In genomic region chr7:35718421-35719178, GRCm38 (mm10) we compare ENCODE assay signal across 14 mouse cellular contexts. TPM values are rescaled to one million over a fixed set of nuclear protein-coding genes. Genes with fewer than 3 reads are reported as not detected.
A peak's percentile ranks its signal among the peaks of the same experiment; 100 is the strongest.
DNase-seq lines count a peak whose midpoint lies in the region; ATAC-seq and TF ChIP-seq lines count a peak whose summit lies in the region.
"Had no signal": no experiment of that assay in that cellular context is flagged by ENCODE, and none has a peak within 500 bp of the region (broad histone marks: within the 10 kb centered on the region; RNA-seq: fewer than 3 reads in every experiment).

No protein-coding gene starts in this region.

- H3K27me3 ChIP-seq in forebrain, embryonic 16.5 days (replicated peaks; ENCODE audit: control insufficient read depth, insufficient read depth, low read length) = no peaks in the 10 kb centered on the region
- H3K27me3 ChIP-seq in forebrain, embryonic 14.5 days (replicated peaks; ENCODE audit: control insufficient read depth, insufficient read depth, low read length) = no peaks in the 10 kb centered on the region
- no peaks in the 10 kb centered on the region for H3K27me3 ChIP-seq in lung, embryonic 14.5 days (ENCODE audit: insufficient read depth, low read length)
- H3K27me3 ChIP-seq: forebrain, embryonic 15.5 days; megakaryocyte, embryonic 14.5 days; neural tube, embryonic 12.5 days had no signal

- H3K9me3 ChIP-seq in forebrain, embryonic 16.5 days (ENCODE audit: control insufficient read depth, low read length) = no peaks in the 10 kb centered on the region
- no peaks in the 10 kb centered on the region for H3K9me3 ChIP-seq in forebrain, embryonic 14.5 days (replicated peaks; ENCODE audit: control insufficient read depth, low read length)
- no peaks in the 10 kb centered on the region for H3K9me3 ChIP-seq in lung, embryonic 14.5 days (ENCODE audit: low read depth, low read length)
- H3K9me3 ChIP-seq: forebrain, embryonic 15.5 days; heart, embryonic 10.5 days; limb, embryonic 10.5 days; neural tube, embryonic 12.5 days had no signal

- peak; percentile 40 for TF ChIP-seq CTCF in lung, embryonic 14.5 days (IDR thresholded peaks at IDR 0.05; ENCODE audit: low read depth)

- H3K4me3 ChIP-seq in forebrain, embryonic 16.5 days (replicated peaks; ENCODE audit: low read length) = no peak overlapping the region
- no peak overlapping the region for H3K4me3 ChIP-seq in forebrain, embryonic 14.5 days (ENCODE audit: low read depth, low read length)
- no peak overlapping the region for H3K4me3 ChIP-seq in lung, embryonic 14.5 days (ENCODE audit: low read depth, low read length)
- H3K4me3 ChIP-seq: forebrain, embryonic 15.5 days; heart, embryonic 10.5 days; limb, embryonic 10.5 days; megakaryocyte, embryonic 14.5 days; neural tube, embryonic 12.5 days had no signal

- no peak overlapping the region for H3K27ac ChIP-seq in forebrain, embryonic 16.5 days (ENCODE audit: low read length)
- H3K27ac ChIP-seq in forebrain, embryonic 14.5 days (ENCODE audit: low read depth, low read length) = no peak overlapping the region
- no peak overlapping the region for H3K27ac ChIP-seq in lung, embryonic 14.5 days (ENCODE audit: low read depth)
- H3K27ac ChIP-seq: forebrain, embryonic 15.5 days; heart, embryonic 10.5 days; limb, embryonic 10.5 days; neural tube, embryonic 12.5 days had no signal

- no peak for DNase-seq in forebrain, embryonic 14.5 days (ENCODE audit: low spot score)
- no peak for DNase-seq in lung, embryonic 14.5 days
- DNase-seq in lung, postnatal 14 days = no peak
- peak; percentile 42 for DNase-seq in ES-CJ7 (ENCODE audit: low read depth, low spot score)
- no peak for DNase-seq in right cerebral cortex, postnatal 4 days
- DNase-seq in frontal cortex, postnatal 10 days (ENCODE audit: low spot score in 2 of 2) = no peak
- DNase-seq: kidney, adult 11 months had no signal

- H3K4me2 ChIP-seq in forebrain, embryonic 16.5 days (ENCODE audit: low read length) = no peak overlapping the region
- H3K4me2 ChIP-seq in forebrain, embryonic 14.5 days (ENCODE audit: low read length) = no peak overlapping the region
- H3K4me2 ChIP-seq in lung, embryonic 14.5 days = no peak overlapping the region
- H3K4me2 ChIP-seq: forebrain, embryonic 15.5 days; neural tube, embryonic 12.5 days had no signal

- WGBS in forebrain, embryonic 16.5 days = 89% methylated on average over 8 of the region's 8 CpGs
- 85% methylated on average over 8 of the region's 8 CpGs for WGBS in forebrain, embryonic 14.5 days
- WGBS in lung, embryonic 14.5 days = 88% methylated on average over 8 of the region's 8 CpGs

- no peaks in the 10 kb centered on the region for H3K4me1 ChIP-seq in forebrain, embryonic 16.5 days (replicated peaks; ENCODE audit: control insufficient read depth, insufficient read depth, low read length)
- no peaks in the 10 kb centered on the region for H3K4me1 ChIP-seq in forebrain, embryonic 14.5 days (ENCODE audit: control insufficient read depth, insufficient read depth, low read length)
- no peaks in the 10 kb centered on the region for H3K4me1 ChIP-seq in lung, embryonic 14.5 days (ENCODE audit: insufficient read depth)
- H3K4me1 ChIP-seq: forebrain, embryonic 15.5 days; heart, embryonic 10.5 days; limb, embryonic 10.5 days; neural tube, embryonic 12.5 days had no signal

- no peak overlapping the region for H3K9ac ChIP-seq in forebrain, embryonic 16.5 days (replicated peaks; ENCODE audit: low read depth, low read length)
- no peak overlapping the region for H3K9ac ChIP-seq in forebrain, embryonic 14.5 days (ENCODE audit: low read length)
- H3K9ac ChIP-seq in lung, embryonic 14.5 days = no peak overlapping the region
- H3K9ac ChIP-seq: forebrain, embryonic 15.5 days; neural tube, embryonic 12.5 days had no signal

- ATAC-seq in forebrain, embryonic 16.5 days = peak; percentile 31; the same call in 1 of the 2 replicates
- no peak for ATAC-seq in forebrain, embryonic 14.5 days
- ATAC-seq in lung, embryonic 14.5 days (ENCODE audit: insufficient read depth) = no peak
- ATAC-seq in inflammation-experienced regulatory T-cells, adult 6 months = peak; percentile 46
- ATAC-seq: forebrain, embryonic 15.5 days had no signal

- peaks cover 13% of the 10 kb centered on the region for H3K36me3 ChIP-seq in forebrain, embryonic 16.5 days (ENCODE audit: control insufficient read depth, insufficient read depth)
- H3K36me3 ChIP-seq in forebrain, embryonic 14.5 days (ENCODE audit: control insufficient read depth, insufficient read depth, low read length) = peaks cover 64% of the 10 kb centered on the region
- H3K36me3 ChIP-seq in lung, embryonic 14.5 days (ENCODE audit: insufficient read depth) = peaks cover 45% of the 10 kb centered on the region

RNA-seq across cellular contexts. Expression of gene Dpy19l3, which starts 35.7 kb away (rescaled TPM):
- 45.0 and 56.0 TPM in 2 replicates for polyA plus RNA-seq in forebrain, embryonic 16.5 days (2015; fragmentation: Nextera tagmentation; extraction: Ambion mirVana)
- 58.8 and 59.7 TPM in 2 replicates for polyA plus RNA-seq in forebrain, embryonic 14.5 days (2014; fragmentation: Nextera tagmentation; extraction: Ambion mirVana)
- polyA plus RNA-seq in lung, embryonic 14.5 days (2014; fragmentation: Nextera tagmentation; extraction: Ambion mirVana) = 36.1 and 39.4 TPM in 2 replicates
- 10 to 100 TPM; 32.9 to 50.5 (median 38.3) TPM for polyA plus RNA-seq in inflammation-experienced regulatory T-cells, adult 6 months (2017; shearing (Covaris generic))

Comparison
In these comparisons a context has a peak if more than half of its experiments do, and no peak if none do; other contexts are left out.
1. ATAC-seq: peak in forebrain, embryonic 16.5 days (single experiment) and inflammation-experienced regulatory T-cells, adult 6 months (single experiment); none in forebrain, embryonic 14.5 days (single experiment) and lung, embryonic 14.5 days (single experiment).